Mouse (Mus musculus): ENCODE data around the gene Mgat4a.
A peak's percentile ranks its signal among the peaks of the same experiment; 100 is the strongest.

Mgat4a gene

GRCm38 (mm10) chr1:37457546-37457945 is 83.3 kb downstream of the Mgat4a start:
- no peak for DNase-seq

- DNase-seq, result no peak
Observed at GRCm38 (mm10) chr1:37451270-37451669, 89.5 kb downstream of the Mgat4a start.

DNA sequence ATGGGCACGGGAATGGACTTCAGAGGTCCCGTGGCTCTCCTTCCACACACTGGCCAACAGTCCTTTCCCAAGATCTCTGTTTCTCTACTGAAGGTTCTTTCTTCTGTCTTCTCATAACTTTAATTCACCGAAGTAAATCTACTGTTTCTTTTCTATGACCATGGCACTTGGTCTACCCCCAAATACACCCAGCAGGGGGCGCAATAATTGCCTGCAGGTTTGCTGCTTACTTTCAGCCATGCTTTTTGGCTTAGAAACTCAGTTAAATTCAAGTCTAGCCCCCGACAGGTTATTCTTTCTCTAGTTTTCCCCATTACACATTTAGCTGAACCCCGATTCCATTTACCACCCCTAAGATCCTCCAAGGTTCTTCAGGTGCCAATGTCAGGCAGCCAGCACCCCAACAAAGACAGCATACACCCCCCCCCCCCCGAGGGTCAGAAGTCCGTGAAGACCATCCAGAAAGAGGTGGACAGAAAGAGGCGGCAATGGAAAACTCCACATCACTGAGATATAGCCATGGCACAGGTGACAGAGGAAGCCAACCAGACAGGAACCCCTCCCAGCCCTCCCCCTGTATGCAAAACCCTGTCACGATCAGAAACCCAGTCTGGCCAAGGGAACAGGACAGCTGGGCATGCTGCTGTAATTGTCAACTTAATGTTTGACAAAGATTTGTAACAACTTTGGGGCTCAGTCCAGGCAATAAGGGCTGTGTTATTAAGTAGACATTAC is 92.3 kb downstream of the Mgat4a start:
- peak; percentile 78 for DNase-seq

DNA sequence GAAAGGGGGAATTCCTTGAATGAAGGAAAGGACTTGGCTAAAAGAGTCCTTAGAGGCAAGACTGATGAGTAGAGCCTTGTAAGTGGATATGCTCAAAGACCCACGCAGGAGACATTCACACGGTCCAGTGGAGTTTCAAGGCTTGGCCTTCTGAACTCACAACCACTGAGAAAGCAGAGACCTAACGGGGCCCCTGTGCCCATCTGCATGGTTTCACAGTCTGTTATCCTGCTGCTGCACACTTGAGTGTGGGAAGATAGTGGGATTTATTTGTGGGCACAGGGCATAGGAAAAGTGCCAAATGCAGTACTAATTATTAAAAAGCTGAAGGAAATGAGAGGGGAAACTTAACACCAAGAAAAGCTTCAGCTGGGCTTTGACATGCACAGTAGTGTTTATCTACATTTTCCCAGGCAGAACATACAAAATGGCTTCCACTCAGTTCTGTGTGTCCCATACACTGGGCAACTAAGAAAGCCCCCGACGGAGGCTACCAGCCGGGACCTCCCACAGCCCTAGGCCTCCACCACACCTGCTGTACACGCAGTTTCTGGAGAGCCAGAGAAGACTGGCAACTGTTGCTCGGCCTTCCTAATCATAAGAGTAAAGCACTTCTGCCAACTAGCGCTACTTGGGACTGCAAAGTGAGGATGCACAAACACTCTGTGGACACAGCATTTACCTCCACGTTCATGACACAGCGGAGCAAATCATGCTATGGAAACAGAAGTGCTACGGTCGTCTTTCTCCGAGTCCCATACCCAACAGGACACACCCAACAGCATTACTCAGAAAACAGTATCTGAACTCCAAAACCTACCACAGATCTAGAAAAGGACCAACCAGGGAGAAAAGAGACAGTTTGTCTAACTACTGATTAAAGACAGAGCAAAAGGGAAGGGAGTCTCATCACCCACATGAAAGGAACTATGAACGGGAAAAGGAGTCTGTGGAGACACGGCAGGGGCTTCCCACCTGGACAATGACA is 97.7 kb downstream of the Mgat4a start:
- no peak for DNase-seq

DNA sequence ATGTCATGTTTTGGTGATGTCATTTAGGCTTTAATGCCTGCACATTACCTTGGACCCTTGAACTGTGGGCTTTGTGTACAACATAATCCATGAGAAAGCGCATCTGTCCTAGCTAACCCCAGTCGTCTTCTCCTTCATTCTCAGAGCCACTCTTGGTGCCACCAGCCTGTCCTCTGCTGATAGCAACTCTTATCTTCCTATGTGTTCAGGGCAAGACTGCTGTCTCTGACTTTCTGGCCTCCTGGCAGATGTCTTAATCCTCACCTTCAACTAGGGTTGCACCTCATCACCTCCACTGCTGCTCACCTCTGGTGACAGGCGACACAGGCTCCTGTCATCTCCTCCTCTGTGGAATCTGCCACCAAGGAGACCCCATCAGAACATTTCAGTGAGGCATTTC is 104.4 kb downstream of the Mgat4a start:
- no peak for DNase-seq

GRCm38 (mm10) chr1:37430297-37430840 is 110.4 kb downstream of the Mgat4a start:
- DNase-seq, result peak; percentile 19

- peak; percentile 97 for DNase-seq
Observed at GRCm38 (mm10) chr1:37429366-37430296, 111.2 kb downstream of the Mgat4a start, which contains the start of the genes Coa5 and Unc50. TSS of gene Coa5 (minus strand) at chr1:37430103. TSS of gene Unc50 (plus strand) at chr1:37430139.

DNA sequence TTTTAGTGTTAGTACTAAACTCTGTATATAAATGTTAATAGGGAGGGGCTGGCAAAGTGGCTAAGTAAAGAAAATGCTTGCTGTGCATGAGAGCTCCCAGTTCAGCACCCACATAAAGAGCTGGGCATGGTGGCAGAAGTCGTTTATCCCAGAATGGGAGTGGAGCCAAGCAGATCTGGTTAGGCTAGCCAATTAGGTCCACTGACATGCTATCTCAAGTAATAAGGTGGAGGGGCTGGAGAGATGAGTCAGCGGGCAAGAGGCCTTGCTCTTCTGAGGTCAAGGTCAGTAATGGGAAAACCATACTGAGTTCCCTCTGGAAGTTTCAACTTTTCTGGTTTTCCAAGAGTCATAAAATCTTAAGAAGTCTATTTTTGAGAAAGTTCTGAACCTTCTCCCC is 111.9 kb downstream of the Mgat4a start:
- DNase-seq, result no peak

- no peak for DNase-seq
Observed at GRCm38 (mm10) chr1:37427144-37427875, 113.5 kb downstream of the Mgat4a start.

DNA sequence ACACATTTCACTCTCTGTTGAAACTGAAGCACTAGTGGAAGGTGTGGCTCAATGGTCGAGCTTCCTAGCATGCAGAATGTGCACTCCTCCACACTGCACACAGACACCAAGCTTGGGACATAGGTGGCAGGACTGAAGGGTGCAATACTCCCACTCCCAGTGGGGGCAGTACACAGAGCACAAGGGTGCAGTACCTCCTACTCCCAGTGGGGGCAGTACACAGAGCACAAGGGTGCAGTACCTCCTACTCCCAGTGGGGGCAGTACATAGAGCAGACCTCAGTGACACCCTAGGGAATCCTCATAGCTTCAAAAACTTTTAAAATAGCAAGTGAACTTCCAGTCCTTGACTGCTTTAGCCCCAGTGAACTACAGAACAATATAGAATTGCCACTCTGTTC is 121.4 kb downstream of the Mgat4a start:
- DNase-seq, result peak; percentile 57

DNA sequence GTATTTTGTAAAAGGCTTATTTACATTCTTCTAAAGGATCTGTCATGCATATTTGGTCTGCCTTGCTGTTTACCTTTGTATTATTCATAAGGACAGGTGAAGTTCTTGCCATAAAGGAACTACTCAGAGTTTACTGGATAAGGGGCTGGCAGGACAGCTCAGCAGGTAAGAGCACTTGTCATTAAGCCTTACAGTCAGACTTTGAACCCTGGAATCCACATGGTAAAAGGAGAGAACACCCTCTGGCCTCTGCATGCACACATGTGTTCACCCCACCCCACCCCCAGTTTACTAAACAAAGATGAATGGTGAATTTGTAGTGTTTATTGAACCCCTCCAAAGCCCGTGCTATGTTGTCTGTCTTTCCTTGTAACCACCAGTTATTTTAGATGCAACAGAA is 125.4 kb downstream of the Mgat4a start:
- DNase-seq, result no peak

DNA sequence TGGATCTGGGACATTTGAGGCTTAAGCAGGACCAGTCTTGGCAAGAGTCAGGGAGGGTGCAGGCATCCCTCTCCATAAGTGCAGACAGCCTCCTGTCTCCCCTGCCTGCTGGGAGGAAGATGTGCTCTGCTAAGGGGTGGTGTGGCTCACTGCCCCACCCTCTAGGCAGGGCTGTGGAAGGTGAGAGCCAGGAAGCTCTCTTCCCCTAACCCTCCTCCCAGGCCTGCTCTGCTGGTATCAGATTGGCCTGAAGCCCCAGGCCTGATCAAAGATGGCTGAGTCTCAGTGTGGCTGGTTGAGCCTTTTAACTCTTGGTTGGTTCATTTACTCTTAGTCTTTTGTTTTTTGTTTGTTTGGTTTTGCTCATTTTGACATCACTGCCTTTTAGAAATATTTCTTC is 131.2 kb downstream of the Mgat4a start:
- DNase-seq, result no peak

GRCm38 (mm10) chr1:37408678-37409077 is 132.1 kb downstream of the Mgat4a start:
- no peak for DNase-seq

- no peak for DNase-seq
Observed at GRCm38 (mm10) chr1:37408059-37408458, 132.8 kb downstream of the Mgat4a start.

GRCm38 (mm10) chr1:37407228-37407627 is 133.6 kb downstream of the Mgat4a start:
- DNase-seq, result no peak

- no peak for DNase-seq
Observed at GRCm38 (mm10) chr1:37405137-37405536, 135.7 kb downstream of the Mgat4a start.

GRCm38 (mm10) chr1:37401687-37402086 is 139.1 kb downstream of the Mgat4a start:
- DNase-seq, result peak; percentile 73

GRCm38 (mm10) chr1:37399734-37400133 is 141.1 kb downstream of the Mgat4a start:
- no peak for DNase-seq

- no peak for DNase-seq
Observed at GRCm38 (mm10) chr1:37398961-37399360, 141.9 kb downstream of the Mgat4a start.

GRCm38 (mm10) chr1:37396481-37396880 is 144.3 kb downstream of the Mgat4a start:
- DNase-seq, result no peak

- DNase-seq, result no peak
Observed at GRCm38 (mm10) chr1:37393174-37393573, 147.6 kb downstream of the Mgat4a start.
